In the genomic region with DNA sequence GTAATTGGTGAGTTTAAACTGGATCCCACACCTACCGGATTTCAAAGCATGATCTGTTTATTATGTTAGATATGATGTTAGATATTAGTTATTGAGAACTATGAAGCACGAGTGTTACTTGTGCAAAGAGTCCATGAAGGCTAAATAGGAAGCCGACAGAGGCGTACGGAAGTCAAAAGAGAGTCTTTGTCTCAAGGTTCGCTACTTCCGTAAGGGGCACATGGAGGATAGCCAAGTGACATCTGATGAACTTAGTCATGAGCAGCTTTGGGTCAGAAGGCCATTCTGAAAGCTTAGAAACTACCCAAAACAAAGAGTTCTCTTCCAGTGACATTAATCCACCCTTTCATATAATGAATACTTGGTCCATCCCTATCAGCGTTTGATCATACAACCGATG, we compare ENCODE assay signal across 24 mouse cellular contexts. TPM values are rescaled to one million over a fixed set of nuclear protein-coding genes. Genes with fewer than 3 reads are reported as not detected.
DNase-seq lines count a peak whose midpoint lies in the region; ATAC-seq and TF ChIP-seq lines count a peak whose summit lies in the region.
"Had no signal": no experiment of that assay in that cellular context is flagged by ENCODE, and none has a peak within 500 bp of the region (broad histone marks: within the 10 kb centered on the region; RNA-seq: fewer than 3 reads in every experiment).

No protein-coding gene starts in this region.

- H3K4me1 ChIP-seq in kidney, adult 2 months (ENCODE audit: control insufficient read depth, insufficient read depth, low read length) = peaks cover 26% of the 10 kb centered on the region
- peaks cover 5% of the 10 kb centered on the region; the same call in 1 of the 2 replicates for H3K4me1 ChIP-seq in liver, adult 2 months (ENCODE audit: control insufficient read depth, insufficient read depth, low read length)
- H3K4me1 ChIP-seq in liver, embryonic 11.5 days (replicated peaks; ENCODE audit: control insufficient read depth, insufficient read depth, low read length) = no peaks in the 10 kb centered on the region
- H3K4me1 ChIP-seq: embryonic facial prominence, embryonic 12.5 days; forebrain, embryonic 13.5 days; forebrain, embryonic 15.5 days had no signal

- no peak for TF ChIP-seq POLR2A in kidney, adult 2 months (IDR thresholded peaks at IDR 0.05; ENCODE audit: low read depth, low read length)
- no peak for TF ChIP-seq POLR2A in liver, adult 2 months (IDR thresholded peaks at IDR 0.05; ENCODE audit: extremely low read depth, insufficient read depth, low read length)

- H3K27me3 ChIP-seq in kidney, adult 2 months (replicated peaks; ENCODE audit: control insufficient read depth, insufficient read depth, low read length) = no peaks in the 10 kb centered on the region
- H3K27me3 ChIP-seq in liver, adult 2 months (ENCODE audit: control insufficient read depth, insufficient read depth, low read length) = no peaks in the 10 kb centered on the region
- H3K27me3 ChIP-seq in liver, embryonic 11.5 days (replicated peaks; ENCODE audit: control insufficient read depth, insufficient read depth, low read length) = no peaks in the 10 kb centered on the region
- H3K27me3 ChIP-seq: CH12.LX; embryonic facial prominence, embryonic 12.5 days; forebrain, embryonic 13.5 days; forebrain, embryonic 15.5 days; Patski had no signal

- ATAC-seq in liver, embryonic 11.5 days (replicated peaks; ENCODE audit: low FRiP score) = no peak
- ATAC-seq: activated CD4-positive, CD25-positive, alpha-beta regulatory T cell, adult 4 months; CD4-positive, CD25-positive, alpha-beta regulatory T cell, adult 4 months; forebrain, embryonic 13.5 days; forebrain, embryonic 15.5 days; Patski had no signal

- peaks cover 3% of the 10 kb centered on the region; the same call in 1 of the 2 replicates for H3K79me2 ChIP-seq in liver, adult 2 months (ENCODE audit: control insufficient read depth, insufficient read depth, low read length)

- no peak for TF ChIP-seq CTCF in kidney, adult 2 months (conservative IDR thresholded peaks at IDR 0.05; ENCODE audit: insufficient read depth, insufficient read length, low read depth, low read length)
- no peak for TF ChIP-seq CTCF in liver, adult 2 months (IDR thresholded peaks at IDR 0.05; ENCODE audit: low read depth, low read length)

- H3K36me3 ChIP-seq in kidney, adult 2 months (ENCODE audit: control insufficient read depth, insufficient read depth, low read length) = no peaks in the 10 kb centered on the region
- no peaks in the 10 kb centered on the region for H3K36me3 ChIP-seq in liver, adult 2 months (ENCODE audit: control insufficient read depth, insufficient read depth, low read length)
- no peaks in the 10 kb centered on the region for H3K36me3 ChIP-seq in liver, embryonic 11.5 days (ENCODE audit: control insufficient read depth, insufficient read depth, low read length)
- H3K36me3 ChIP-seq: embryonic facial prominence, embryonic 10.5 days; embryonic facial prominence, embryonic 12.5 days; forebrain, embryonic 15.5 days; G1E had no signal

- H3K4me3 ChIP-seq in kidney, adult 2 months (ENCODE audit: insufficient read depth, low read depth, low read length) = no peak overlapping the region
- no peak overlapping the region for H3K4me3 ChIP-seq in liver, adult 2 months (ENCODE audit: insufficient read depth, low read depth, low read length)
- no peak overlapping the region for H3K4me3 ChIP-seq in liver, embryonic 11.5 days (ENCODE audit: low read depth, low read length)
- H3K4me3 ChIP-seq: embryonic facial prominence, embryonic 10.5 days; embryonic facial prominence, embryonic 12.5 days; forebrain, embryonic 13.5 days; forebrain, embryonic 15.5 days had no signal

- 58% methylated on average over 9 of the region's 9 CpGs for WGBS in kidney, adult 2 months
- WGBS in liver, adult 2 months = 37% methylated on average over 9 of the region's 9 CpGs
- 90% methylated on average over 9 of the region's 9 CpGs for WGBS in liver, embryonic 11.5 days

- H3K4me2 ChIP-seq in liver, embryonic 11.5 days = no peak overlapping the region
- H3K4me2 ChIP-seq: embryonic facial prominence, embryonic 12.5 days; forebrain, embryonic 13.5 days; forebrain, embryonic 15.5 days had no signal

- DNase-seq in kidney, adult 2 months = peak; percentile 63
- DNase-seq in kidney, postnatal 10 days = no peak
- peak; percentile 28 to 53 for DNase-seq in kidney, postnatal 25 days
- no peak for DNase-seq in kidney, adult 11 months
- DNase-seq in liver, adult 2 months (ENCODE audit: extremely low read depth, low read depth, low spot score) = peak; percentile 79
- DNase-seq in liver, embryonic 11.5 days (ENCODE audit: low spot score) = no peak
- DNase-seq: adrenal gland, adult 8-10 months; adrenal gland, postnatal 14 days; adrenal gland, postnatal 36 days; B cell, adult 2 months; cerebellum, adult 11-12 months; cerebellum, adult 2 months; cerebellum, adult 9-10 months; cerebellum, postnatal 10 days; cerebellum, postnatal 25 days had no signal

- H3K9me3 ChIP-seq in liver, embryonic 11.5 days (ENCODE audit: control insufficient read depth, low read length) = no peaks in the 10 kb centered on the region
- H3K9me3 ChIP-seq: embryonic facial prominence, embryonic 10.5 days; embryonic facial prominence, embryonic 12.5 days; forebrain, embryonic 13.5 days; forebrain, embryonic 15.5 days had no signal

- H3K9ac ChIP-seq in liver, adult 2 months (ENCODE audit: low read depth, low read length) = no peak overlapping the region; the same call in 1 of the 2 replicates
- no peak overlapping the region for H3K9ac ChIP-seq in liver, embryonic 11.5 days (ENCODE audit: low read depth, low read length)
- H3K9ac ChIP-seq: embryonic facial prominence, embryonic 12.5 days; forebrain, embryonic 13.5 days; forebrain, embryonic 15.5 days had no signal

- no peak overlapping the region for H3K27ac ChIP-seq in kidney, adult 2 months (ENCODE audit: insufficient read depth, low read depth, low read length)
- no peak overlapping the region for H3K27ac ChIP-seq in liver, adult 2 months (replicated peaks; ENCODE audit: insufficient read depth, low read depth, low read length)
- no peak overlapping the region for H3K27ac ChIP-seq in liver, embryonic 11.5 days (ENCODE audit: low read depth, low read length)
- H3K27ac ChIP-seq: embryonic facial prominence, embryonic 10.5 days; embryonic facial prominence, embryonic 12.5 days; forebrain, embryonic 13.5 days; forebrain, embryonic 15.5 days had no signal

RNA-seq across cellular contexts. Expression of gene Dusp6, which starts 27.9 kb away (rescaled TPM):
- polyA plus RNA-seq in kidney, adult 2 months (2012; rRNA removed) = 46.6 and 50.5 TPM in 2 replicates
- 29.3 and 29.9 TPM in 2 replicates for total RNA-seq in liver, adult 2 months (2014; rRNA removed)
- 45.5 and 48.4 TPM in 2 replicates for polyA plus RNA-seq in liver, adult 2 months (2012; rRNA removed)
- 37.6 and 40.3 TPM in 2 replicates for polyA plus RNA-seq in liver, embryonic 11.5 days (2014; fragmentation: Nextera tagmentation; extraction: Ambion mirVana)
- polyA plus RNA-seq: G1E had no signal

Comparison
In these comparisons a context has a peak if more than half of its experiments do, and no peak if none do; other contexts are left out.
1. DNase-seq: peak in kidney, adult 2 months (single experiment), kidney, postnatal 25 days (2 of 2) and liver, adult 2 months (single experiment); none in kidney, postnatal 10 days (single experiment), kidney, adult 11 months (single experiment) and liver, embryonic 11.5 days (single experiment).